15 mouse cellular contexts compared by ENCODE assay signal in genomic region chr8:70529741-70530161, GRCm38 (mm10). TPM values are rescaled to one million over a fixed set of nuclear protein-coding genes. Genes with fewer than 3 reads are reported as not detected.
DNase-seq lines count a peak whose midpoint lies in the region; ATAC-seq and TF ChIP-seq lines count a peak whose summit lies in the region.
"Had no signal": no experiment of that assay in that cellular context is flagged by ENCODE, and none has a peak within 500 bp of the region (broad histone marks: within the 10 kb centered on the region; RNA-seq: fewer than 3 reads in every experiment).

No protein-coding gene starts in this region.

- no peak for TF ChIP-seq EP300 in liver, embryonic 14.5 days (IDR thresholded peaks at IDR 0.05; ENCODE audit: low read depth)

- peak overlapping the region; percentile 51 for H3K9ac ChIP-seq in liver, embryonic 14.5 days (replicated peaks)
- H3K9ac ChIP-seq in midbrain, embryonic 15.5 days, result no peak overlapping the region
- H3K9ac ChIP-seq: neural tube, embryonic 13.5 days; stomach, embryonic 15.5 days had no signal

- peak overlapping the region; percentile 79 for H3K4me2 ChIP-seq in liver, embryonic 14.5 days (ENCODE audit: low read depth)
- H3K4me2 ChIP-seq in midbrain, embryonic 15.5 days, result no peak overlapping the region
- H3K4me2 ChIP-seq: neural tube, embryonic 13.5 days had no signal

- peaks cover 25 to 30% of the 10 kb centered on the region in 2 experiments for H3K4me1 ChIP-seq in liver, embryonic 14.5 days (replicated peaks; ENCODE audit: control insufficient read depth in 2 of 2, insufficient read depth in 2 of 2, low read length in 1 of 2)
- H3K4me1 ChIP-seq in midbrain, embryonic 15.5 days, result peaks cover 28% of the 10 kb centered on the region

- peaks cover 31% of the 10 kb centered on the region for H3K36me3 ChIP-seq in liver, embryonic 14.5 days (replicated peaks; ENCODE audit: control insufficient read depth, insufficient read depth, low read depth)
- peaks cover 34% of the 10 kb centered on the region for H3K36me3 ChIP-seq in midbrain, embryonic 15.5 days (replicated peaks)

- DNase-seq in frontal cortex, postnatal 36 days (ENCODE audit: low spot score in 2 of 2), result no peak
- peak; percentile 76 for DNase-seq in 3T3-L1 (ENCODE audit: low read depth, low spot score)
- DNase-seq in adrenal gland, postnatal 36 days, result peak; percentile 67 to 69
- DNase-seq in liver, embryonic 14.5 days (ENCODE audit: low read depth in 3 of 3, low spot score in 3 of 3), result no peak
- no peak for DNase-seq in yolk sac, embryonic 10.5 days (ENCODE audit: low spot score)
- DNase-seq in testis, postnatal 14 days (ENCODE audit: low spot score), result no peak
- DNase-seq: embryo, embryonic 11 days; gastrocnemius, postnatal 36 days; right cerebral cortex, adult 18-20 months had no signal

- H3K27me3 ChIP-seq in liver, embryonic 14.5 days (ENCODE audit: control insufficient read depth, insufficient read depth, low read length), result no peaks in the 10 kb centered on the region
- no peaks in the 10 kb centered on the region for H3K27me3 ChIP-seq in midbrain, embryonic 15.5 days (replicated peaks)
- H3K27me3 ChIP-seq: neural tube, embryonic 13.5 days; stomach, embryonic 15.5 days had no signal

- H3K4me3 ChIP-seq in liver, embryonic 14.5 days (ENCODE audit: insufficient read depth in 1 of 2, low read depth in 2 of 2, low read length in 2 of 2), result peak overlapping the region in 1 of 2 experiments; percentile 89; a peak in 2 of 4 replicates
- no peak overlapping the region for H3K4me3 ChIP-seq in midbrain, embryonic 15.5 days
- H3K4me3 ChIP-seq: neural tube, embryonic 13.5 days; stomach, embryonic 15.5 days had no signal

- ATAC-seq in frontal cortex, adult (ENCODE audit: low TSS enrichment), result peak; percentile 44
- ATAC-seq in liver, embryonic 14.5 days (ENCODE audit: insufficient read depth), result no peak
- ATAC-seq in midbrain, embryonic 15.5 days (replicated peaks), result no peak
- ATAC-seq: forebrain, embryonic 14.5 days; inflammation-experienced regulatory T-cells, adult 6 months had no signal

- TF ChIP-seq CTCF in liver, embryonic 14.5 days (IDR thresholded peaks at IDR 0.05; ENCODE audit: low read depth), result no peak

- peak overlapping the region; percentile 75 for H3K27ac ChIP-seq in liver, embryonic 14.5 days
- H3K27ac ChIP-seq in midbrain, embryonic 15.5 days, result no peak overlapping the region
- H3K27ac ChIP-seq: neural tube, embryonic 13.5 days; stomach, embryonic 15.5 days had no signal

- 62% methylated on average over 3 of the region's 3 CpGs for WGBS in liver, embryonic 14.5 days (ENCODE audit: insufficient replicate concordance)
- 97% methylated on average over 3 of the region's 3 CpGs for WGBS in midbrain, embryonic 15.5 days

- no peaks in the 10 kb centered on the region for H3K9me3 ChIP-seq in liver, embryonic 14.5 days (ENCODE audit: control insufficient read depth, low read length)
- H3K9me3 ChIP-seq in midbrain, embryonic 15.5 days, result no peaks in the 10 kb centered on the region
- H3K9me3 ChIP-seq: neural tube, embryonic 13.5 days; stomach, embryonic 15.5 days had no signal

RNA-seq across cellular contexts. Expression of gene Kxd1, which starts 2.0 kb away (rescaled TPM):
- total RNA-seq in adrenal gland, postnatal 36 days (2021), result 10 to 100 TPM; 63.2 to 89.1 TPM
- 28.9 and 30.8 TPM in 2 replicates for polyA plus RNA-seq in liver, embryonic 14.5 days (2012; rRNA removed)
- 32.6 and 33.3 TPM in 2 replicates for polyA plus RNA-seq in liver, embryonic 14.5 days (2014; fragmentation: Nextera tagmentation; extraction: Ambion mirVana)
- 46.4 and 51.7 TPM in 2 replicates for polyA plus RNA-seq in midbrain, embryonic 15.5 days (2015; fragmentation: Nextera tagmentation; extraction: Ambion mirVana)

RNA-seq across cellular contexts. Expression of gene Fkbp8, which starts 2.2 kb away (rescaled TPM):
- total RNA-seq in adrenal gland, postnatal 36 days (2021), result 100 to 1,000 TPM; 265 to 329 TPM
- polyA plus RNA-seq in liver, embryonic 14.5 days (2012; rRNA removed), result 140 and 149 TPM in 2 replicates
- 114 and 135 TPM in 2 replicates for polyA plus RNA-seq in liver, embryonic 14.5 days (2014; fragmentation: Nextera tagmentation; extraction: Ambion mirVana)
- polyA plus RNA-seq in midbrain, embryonic 15.5 days (2015; fragmentation: Nextera tagmentation; extraction: Ambion mirVana), result 450 and 462 TPM in 2 replicates

RNA-seq across cellular contexts. Expression of gene Ell, which starts 9.5 kb away (rescaled TPM):
- total RNA-seq in adrenal gland, postnatal 36 days (2021), result 10 to 100 TPM; 22.3 to 25.3 TPM
- 8.9 and 9.6 TPM in 2 replicates for polyA plus RNA-seq in liver, embryonic 14.5 days (2012; rRNA removed)
- polyA plus RNA-seq in liver, embryonic 14.5 days (2014; fragmentation: Nextera tagmentation; extraction: Ambion mirVana), result 7.7 and 9.2 TPM in 2 replicates
- 18.6 and 19.9 TPM in 2 replicates for polyA plus RNA-seq in midbrain, embryonic 15.5 days (2015; fragmentation: Nextera tagmentation; extraction: Ambion mirVana)

RNA-seq across cellular contexts. Expression of gene Uba52, which starts 19.1 kb away (rescaled TPM):
- 1,000 to 10,000 TPM; 1,515 to 1,560 TPM for total RNA-seq in adrenal gland, postnatal 36 days (2021)
- 553 and 870 TPM in 2 replicates for polyA plus RNA-seq in liver, embryonic 14.5 days (2012; rRNA removed)
- polyA plus RNA-seq in liver, embryonic 14.5 days (2014; fragmentation: Nextera tagmentation; extraction: Ambion mirVana), result 738 and 773 TPM in 2 replicates
- 587 and 620 TPM in 2 replicates for polyA plus RNA-seq in midbrain, embryonic 15.5 days (2015; fragmentation: Nextera tagmentation; extraction: Ambion mirVana)

RNA-seq across cellular contexts. Expression of gene Rex1bd, which starts 23.2 kb away (rescaled TPM):
- 100 to 1,000 TPM; 144 to 154 TPM for total RNA-seq in adrenal gland, postnatal 36 days (2021)
- polyA plus RNA-seq in liver, embryonic 14.5 days (2012; rRNA removed), result 55.1 and 71.6 TPM in 2 replicates
- 72.0 and 74.2 TPM in 2 replicates for polyA plus RNA-seq in liver, embryonic 14.5 days (2014; fragmentation: Nextera tagmentation; extraction: Ambion mirVana)
- 164 and 169 TPM in 2 replicates for polyA plus RNA-seq in midbrain, embryonic 15.5 days (2015; fragmentation: Nextera tagmentation; extraction: Ambion mirVana)

Comparison
In these comparisons a context has a peak if more than half of its experiments do, and no peak if none do; other contexts are left out.
1. DNase-seq: peak in 3T3-L1 (single experiment) and adrenal gland, postnatal 36 days (2 of 2); none in frontal cortex, postnatal 36 days (0 of 2), liver, embryonic 14.5 days (0 of 3), yolk sac, embryonic 10.5 days (single experiment) and testis, postnatal 14 days (single experiment).